Mouse (Mus musculus): ENCODE data around the gene Bmp6.

Gene Bmp6

DNA sequence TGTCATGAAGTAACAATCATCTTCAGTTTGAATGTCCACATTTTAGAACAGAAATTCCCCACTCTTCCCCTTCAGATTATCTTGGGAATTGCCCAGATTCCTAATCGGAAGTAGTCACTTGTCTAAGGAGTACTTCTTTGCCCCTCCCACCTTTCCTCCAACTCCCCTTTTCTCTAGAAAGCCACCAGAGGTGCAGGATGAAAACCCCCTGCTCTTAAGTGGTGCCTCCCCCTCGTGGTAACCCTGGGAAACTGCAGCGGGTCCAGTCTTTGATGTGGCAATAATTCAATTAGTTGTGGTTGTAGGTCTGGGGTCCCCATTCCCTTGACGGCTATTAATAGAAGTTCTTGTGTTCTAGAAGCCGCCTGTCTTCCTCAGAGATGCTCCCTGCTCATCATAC, 93.0 kb downstream of the Bmp6 start:
- no peak for DNase-seq

DNA sequence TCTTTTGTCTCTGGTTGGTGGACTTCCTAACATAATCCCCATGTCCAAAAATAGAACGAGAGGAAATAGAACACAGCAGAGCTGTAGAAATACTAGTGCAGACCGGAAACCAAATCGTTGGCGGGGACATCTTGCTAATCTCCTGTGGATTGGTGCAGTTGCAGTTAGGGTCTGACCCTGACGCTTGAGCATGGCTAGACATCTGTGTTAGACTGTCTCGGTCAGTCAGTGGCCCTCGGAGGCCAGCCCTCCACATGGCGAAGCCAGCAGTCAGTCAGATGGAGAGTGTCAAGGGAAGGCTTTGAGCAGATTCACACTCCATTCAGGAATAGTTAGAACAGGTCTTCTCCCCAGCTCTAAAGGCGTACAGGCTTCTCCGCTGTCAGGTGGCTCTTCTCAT, 95.3 kb downstream of the Bmp6 start:
- no peak for DNase-seq

DNA sequence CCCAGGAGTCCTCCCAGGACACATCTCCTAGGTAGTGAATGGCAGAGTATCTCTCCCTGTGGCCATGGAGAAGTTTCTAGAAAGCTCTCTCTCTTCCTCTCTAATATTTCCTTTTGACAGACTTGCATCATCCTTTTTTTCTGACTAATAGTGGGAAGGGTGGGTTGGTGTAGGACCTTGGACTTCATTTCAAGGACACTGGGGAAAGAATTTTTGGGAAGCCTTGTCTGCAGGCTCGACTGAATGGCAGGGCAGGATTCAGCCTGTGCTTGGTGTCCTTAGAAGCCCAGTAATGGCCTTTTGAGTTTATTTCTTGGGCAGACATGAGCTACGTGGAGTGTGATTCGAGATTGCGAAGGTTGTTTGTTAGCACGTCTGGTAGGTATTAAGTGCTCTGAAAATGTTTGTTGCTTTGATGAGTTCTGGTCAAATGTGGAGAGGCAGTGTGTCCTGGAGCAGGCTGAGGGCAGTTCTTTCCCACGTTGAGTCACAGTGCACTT, 103.7 kb downstream of the Bmp6 start:
- DNase-seq = no peak

DNA sequence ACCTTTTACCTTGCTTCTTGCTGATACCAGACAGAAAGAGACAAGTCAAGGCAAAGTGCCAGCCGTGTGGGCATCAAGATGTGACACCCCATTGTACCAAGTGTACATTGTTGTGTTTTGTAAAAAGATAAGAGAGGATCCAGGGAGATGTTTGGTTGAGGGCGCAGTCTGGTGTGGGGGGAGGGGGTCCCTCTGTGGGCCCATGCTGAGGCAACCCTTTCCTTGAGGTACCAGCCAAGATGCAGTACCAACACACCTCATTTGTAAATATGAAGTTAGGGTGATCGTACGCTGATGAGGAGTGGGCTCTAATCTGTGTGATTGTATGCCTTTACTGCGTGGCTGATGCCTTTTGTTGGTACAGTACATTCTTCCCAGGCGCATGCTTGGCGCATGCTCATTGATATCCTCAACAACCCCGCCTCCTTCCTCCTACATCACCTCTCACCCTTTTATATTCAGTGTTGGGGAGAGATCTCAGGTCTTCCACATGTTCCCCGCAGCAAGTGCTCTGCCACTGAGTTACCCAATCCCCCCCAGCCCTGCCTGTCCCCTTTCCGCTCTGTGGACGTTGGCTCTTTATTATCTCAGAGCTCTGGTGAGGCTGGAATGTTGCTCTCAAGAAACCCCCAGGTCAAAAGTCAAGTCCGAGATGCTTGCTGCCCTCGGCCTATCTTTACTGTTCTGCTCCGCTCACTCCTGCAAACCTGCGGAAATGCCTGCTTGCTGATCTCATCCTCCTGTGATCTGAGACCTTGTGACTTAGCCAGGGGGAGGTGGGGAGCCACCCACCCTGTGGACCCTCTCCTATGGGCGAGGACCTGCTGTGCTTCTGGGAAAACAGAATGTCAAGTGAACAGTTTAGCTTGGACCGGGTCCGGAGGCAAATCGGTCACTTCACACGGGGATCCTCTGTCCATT, 105.4 kb downstream of the Bmp6 start:
- DNase-seq = no peak

DNA sequence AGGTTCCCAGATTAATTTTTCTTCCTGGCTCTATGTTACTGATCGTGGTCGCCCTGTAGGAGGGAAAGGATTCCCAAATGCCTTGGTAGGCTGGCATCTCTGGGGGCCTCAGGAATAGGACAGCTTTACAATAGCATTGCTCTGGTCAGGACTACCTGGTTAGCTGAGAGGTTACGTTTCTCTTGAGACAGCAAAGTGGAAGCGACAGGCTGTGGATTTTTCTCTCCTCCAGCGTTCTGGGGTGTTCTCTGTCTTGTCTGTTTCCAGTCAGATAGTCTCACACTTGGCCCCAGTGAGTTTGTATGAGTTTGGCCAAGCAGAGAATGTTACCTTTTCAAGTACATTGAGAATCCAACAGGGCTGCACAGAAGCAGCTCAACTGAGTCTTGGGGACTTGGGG, 106.5 kb downstream of the Bmp6 start:
- no peak for DNase-seq

DNA sequence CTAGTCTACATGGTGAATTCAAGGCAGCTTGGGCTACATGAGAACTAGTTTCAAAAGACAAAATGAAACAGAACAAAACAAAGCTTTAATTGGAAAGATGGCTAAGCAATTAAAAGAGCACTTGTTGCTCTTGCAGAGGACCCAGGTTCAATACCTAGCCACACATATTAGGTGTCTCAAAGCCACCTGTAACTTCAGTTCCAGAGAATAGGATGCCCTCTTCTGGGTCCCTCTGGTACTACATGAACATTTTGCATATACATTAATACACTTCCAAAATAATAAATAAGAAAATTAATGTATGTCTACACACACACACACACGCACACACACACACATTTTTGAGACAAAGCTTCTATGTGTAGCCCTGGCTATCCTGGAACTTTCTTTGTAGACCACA, 118.5 kb downstream of the Bmp6 start:
- DNase-seq = no peak

DNA sequence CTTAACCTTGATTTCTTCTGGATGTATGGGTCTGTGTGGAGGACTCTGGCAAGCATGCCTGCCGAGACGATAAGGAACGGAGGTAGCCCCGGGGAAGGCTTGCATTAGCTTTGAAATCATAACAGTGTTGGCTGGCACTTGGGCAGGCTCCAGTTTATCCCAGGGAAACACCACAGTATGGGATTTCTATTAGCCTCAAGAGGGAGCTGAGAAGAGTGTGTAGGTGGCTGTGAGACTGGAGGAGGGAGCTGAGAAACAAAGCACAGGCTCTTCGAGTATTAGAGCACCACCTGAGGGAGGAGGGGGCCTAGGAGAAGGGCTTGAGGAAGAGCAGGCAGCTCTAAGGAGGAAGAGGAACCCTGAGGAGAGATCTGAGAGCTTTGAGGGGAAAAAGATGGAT, 126.0 kb downstream of the Bmp6 start:
- DNase-seq = no peak

- no peak for DNase-seq
These were observed 127.7 kb downstream of the Bmp6 start for GRCm38 (mm10) chr13:38472636-38473035.

GRCm38 (mm10) chr13:38473497-38473896, 128.6 kb downstream of the Bmp6 start:
- DNase-seq = no peak

DNA sequence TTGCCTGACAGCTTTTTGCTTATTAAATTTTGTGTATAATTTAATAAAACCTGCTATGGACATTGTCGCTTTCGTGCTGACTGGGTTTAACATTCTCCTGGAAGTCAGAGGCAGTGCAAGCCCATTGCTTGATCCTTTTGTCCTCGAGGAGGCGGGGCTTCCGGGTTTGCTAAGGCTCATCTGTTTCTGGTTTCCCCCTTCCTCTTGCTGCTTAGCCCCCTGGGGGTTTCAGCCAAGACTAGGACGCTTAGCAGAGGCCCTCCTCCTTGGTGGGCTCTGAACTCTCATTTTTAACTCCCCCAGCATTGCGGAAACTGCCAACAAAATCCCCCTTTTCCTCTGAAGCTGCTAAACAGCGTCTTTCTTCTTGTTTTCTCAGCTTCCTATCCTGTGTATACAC, 132.0 kb downstream of the Bmp6 start:
- no peak for DNase-seq

DNA sequence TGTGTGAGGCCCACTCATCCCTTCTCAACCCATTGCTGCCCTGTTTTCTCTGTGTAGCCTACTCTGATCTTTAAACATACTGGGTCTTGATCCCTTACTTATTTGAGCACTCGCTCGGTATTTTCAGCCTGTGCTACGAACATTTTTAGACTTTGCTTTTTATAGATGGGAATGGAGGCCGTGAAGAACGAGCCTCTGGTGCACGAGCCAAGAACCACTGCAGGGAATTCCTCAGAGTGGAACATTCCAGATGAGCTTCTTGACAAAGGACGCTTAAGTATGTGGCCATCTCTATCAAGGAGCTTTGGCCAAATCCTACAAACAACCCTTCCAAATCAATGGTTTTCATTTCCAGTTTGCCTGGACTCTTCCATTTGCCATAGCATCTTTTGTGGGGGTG, 136.1 kb downstream of the Bmp6 start:
- no peak for DNase-seq

- DNase-seq = no peak
These were observed 139.8 kb downstream of the Bmp6 start for GRCm38 (mm10) chr13:38484701-38485100.

DNA sequence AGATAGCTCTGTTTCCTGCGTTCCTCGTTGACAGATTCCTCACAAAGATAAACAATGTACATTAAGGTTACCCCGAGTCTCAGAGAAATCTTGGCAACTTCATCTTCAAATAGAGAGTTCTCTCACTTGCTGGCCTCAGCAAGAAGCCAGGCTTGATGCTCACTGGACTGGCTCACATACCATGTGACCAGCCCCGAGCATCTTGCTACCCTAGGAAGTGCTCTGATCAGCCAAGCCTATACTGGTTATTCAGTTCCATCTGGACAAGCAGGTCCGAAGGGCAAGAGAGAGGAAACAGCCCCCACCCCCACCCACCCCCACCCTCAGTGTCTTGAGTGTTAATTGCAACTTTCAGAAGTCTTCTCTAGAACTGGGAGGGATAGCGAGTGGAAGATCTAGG, 141.9 kb downstream of the Bmp6 start:
- DNase-seq = no peak

DNA sequence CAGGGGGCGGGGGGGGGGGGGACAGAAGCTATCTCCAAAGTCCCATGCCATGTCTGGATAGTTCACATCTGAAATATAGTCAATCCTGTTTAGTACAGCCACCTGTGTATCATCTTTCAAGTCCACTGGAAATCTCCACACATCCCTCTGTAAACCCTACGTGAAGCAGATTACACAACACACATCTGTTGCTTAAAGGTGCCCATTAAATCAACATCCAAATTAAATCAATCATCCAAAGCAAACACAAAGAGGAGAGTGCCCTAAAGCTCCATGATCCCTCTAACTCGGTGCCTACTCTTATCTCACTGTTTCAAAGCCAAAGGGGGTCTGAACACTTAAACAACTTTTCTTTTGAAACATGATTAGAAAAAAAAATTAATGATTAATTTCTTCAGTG, 151.8 kb downstream of the Bmp6 start:
- DNase-seq = no peak

GRCm38 (mm10) chr13:38501314-38501713, 156.4 kb downstream of the Bmp6 start:
- DNase-seq = no peak

DNA sequence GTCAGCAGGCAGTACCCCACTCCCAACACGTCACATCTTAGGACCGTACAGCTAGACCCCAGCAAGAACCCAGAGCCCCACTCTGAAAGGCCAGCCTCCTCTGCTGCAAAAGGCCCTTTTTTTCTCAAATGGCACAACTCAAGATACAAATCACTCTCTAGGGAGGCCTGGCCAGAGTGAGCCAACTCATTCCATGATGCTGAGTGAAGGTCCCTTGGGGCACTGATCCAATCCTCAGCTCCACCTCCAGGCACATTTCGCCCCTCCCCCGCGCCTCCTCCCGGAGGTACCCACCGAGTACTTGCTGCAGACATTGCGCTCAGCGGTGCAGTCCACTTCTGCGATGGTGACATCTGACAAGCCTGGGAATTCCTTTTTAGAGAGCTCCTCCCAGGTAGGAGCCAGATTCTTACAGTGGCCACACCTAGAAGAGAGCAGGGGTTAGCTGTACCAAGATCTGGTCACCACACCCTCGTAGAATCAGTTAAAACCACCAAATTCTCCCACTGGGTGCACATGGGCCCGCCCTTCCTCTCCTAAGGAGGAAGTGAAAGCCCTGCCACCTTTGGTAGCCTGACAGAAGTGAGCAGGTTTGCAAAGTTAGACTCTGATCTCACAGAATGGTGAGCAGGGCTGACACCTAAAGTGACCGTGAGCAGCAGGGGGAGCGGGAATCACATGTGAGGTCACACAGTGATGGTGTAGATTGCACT, 158.4 kb downstream of the Bmp6 start:
- no peak for DNase-seq

DNA sequence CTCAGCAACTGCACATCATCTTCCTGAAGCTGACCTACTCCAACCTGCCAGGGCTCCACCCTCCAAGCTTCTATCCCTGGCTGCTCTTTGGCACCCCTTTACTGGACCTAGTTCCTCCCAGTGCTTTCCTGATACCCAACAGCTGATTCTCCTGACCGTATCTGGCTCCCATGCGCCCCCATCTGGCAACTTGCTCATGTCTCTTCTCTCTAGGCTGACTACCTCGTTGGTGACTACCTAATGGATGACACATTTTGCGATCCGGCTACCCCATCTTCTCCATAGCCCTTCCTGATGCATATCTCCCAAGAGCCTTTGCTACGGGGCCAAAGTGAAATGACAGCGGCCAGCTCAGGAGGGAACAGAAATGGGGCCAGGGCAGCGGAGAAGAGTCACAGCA, 161.4 kb downstream of the Bmp6 start:
- DNase-seq = peak; percentile 26

- DNase-seq = no peak
These were observed 162.0 kb downstream of the Bmp6 start for GRCm38 (mm10) chr13:38506936-38507335.

DNA sequence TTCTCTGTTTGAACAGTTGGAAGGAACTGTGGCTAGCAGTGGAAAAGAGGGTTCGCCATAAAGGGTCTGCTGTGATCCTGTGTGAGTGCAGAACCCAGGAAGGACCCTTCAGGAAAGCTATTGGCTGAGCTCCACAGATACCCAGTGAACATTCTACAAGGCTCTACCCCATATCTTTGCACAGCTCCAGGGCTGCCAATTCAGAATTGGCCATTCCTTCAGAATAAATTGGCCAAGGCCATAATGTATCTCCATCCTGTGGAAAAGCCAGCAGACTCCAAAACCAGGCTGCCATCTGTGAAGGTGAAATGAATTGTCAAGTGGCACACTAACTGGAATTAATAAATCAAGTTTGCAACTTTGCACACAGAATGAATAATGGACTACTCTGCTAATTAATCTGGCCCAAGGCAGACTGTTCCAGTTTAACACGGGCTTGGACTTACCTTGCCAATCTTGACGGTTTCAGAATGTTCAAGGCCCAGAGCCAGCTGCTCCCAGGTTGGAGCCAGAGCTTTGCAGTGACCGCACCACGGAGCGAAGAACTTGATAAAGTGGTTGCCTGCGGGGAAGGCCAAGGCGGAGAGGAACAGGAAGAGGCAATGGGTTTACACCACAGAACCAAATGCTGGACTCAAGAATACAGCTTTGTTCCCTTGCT, 164.9 kb downstream of the Bmp6 start:
- DNase-seq = no peak

DNA sequence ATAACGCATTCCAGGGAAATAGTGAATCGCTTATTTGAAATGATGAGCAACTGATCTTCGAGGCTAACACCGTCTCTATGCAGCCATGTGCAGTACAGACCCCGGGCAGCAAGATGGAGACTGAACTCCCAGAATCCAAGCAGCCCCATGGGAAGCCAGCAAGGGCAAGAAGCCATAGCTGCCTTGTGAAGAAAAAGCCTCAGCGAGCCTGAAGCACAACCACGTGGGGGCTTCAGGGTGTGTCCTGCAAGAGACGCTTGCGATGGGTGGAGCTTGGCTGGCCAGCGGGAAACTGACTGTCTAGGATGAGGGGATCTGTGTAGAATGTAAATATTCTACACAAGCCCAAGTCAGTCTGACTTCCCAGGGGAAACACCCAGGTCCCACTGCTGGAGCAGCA, 167.1 kb downstream of the Bmp6 start:
- no peak for DNase-seq

- no peak for DNase-seq
These were observed 169.0 kb downstream of the Bmp6 start for GRCm38 (mm10) chr13:38513921-38514320.

DNA sequence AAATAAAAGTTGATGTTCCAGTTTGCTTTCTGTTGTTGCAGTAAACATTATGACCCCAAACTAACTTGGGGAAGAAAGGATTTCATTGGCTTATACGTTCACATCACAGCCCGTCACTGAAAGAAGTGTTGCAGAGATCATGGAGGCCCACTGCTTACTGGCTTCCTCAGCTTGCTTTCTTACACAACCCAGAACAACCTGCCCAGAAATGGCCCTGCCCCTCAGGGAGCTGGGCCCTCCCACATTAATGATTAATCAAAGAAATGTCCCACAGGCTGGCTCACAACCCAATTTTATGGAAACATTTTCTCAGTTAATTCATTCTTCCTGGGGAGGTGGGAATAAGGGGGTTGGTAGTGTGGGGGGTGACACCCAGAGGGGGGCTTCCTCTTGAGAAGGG, 170.5 kb downstream of the Bmp6 start:
- no peak for DNase-seq

DNA sequence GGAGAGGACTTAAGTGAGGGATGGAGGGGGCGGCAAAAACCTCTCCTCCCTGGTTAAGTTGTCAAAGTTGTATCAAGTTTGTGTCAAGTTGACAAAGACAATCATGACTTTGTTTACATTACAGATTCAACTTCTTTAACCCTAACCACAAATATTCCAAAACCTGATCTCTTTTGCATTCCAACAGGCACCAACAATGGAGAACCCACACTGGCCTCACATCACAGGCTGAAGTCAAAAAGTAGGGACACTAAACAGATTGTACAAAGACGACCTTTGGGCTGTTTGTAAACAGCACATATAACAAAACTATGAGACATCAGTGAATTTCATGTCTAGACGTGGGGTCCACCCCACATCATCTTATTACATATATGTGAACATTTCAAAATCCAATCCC, 170.9 kb downstream of the Bmp6 start:
- DNase-seq = no peak

- DNase-seq = no peak
These were observed 171.7 kb downstream of the Bmp6 start for GRCm38 (mm10) chr13:38516582-38516981.

All from liver (tissue).